Mouse (Mus musculus) adipocyte (in vitro differentiated cells): ENCODE results near the gene Eapp.
"Not testable (repeated sequence)": the region's sequence is repeated elsewhere in the genome, so short reads cannot be mapped to it uniquely, and the experiment has no call there.

Experiments used
- DNase-seq: peaks from one replicate; pipeline ENCODE4 v3.0.0-alpha.2; 2016; ENCODE audit warnings: low spot score

Gene Eapp

DNA sequence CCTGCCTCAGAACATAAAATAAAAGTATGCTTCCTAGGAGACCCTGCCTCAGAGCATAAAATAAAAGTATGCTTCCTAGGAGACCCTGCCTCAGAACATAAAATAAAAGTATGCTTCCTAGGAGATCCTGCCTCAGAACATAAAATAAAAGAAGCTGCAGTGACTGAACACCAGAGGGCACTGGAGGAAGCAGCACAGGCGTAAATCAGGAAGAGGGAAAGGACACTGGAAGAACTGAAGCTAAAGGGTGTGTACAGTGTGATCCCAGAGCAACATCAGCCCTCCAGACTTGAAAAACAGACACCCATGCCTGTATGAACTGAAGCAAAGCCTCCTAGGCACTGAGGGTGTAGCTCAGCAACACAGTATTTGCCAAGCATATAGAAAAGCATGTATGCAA is 12.5 kb downstream of the Eapp start:
- peak; percentile 33 for DNase-seq

DNA sequence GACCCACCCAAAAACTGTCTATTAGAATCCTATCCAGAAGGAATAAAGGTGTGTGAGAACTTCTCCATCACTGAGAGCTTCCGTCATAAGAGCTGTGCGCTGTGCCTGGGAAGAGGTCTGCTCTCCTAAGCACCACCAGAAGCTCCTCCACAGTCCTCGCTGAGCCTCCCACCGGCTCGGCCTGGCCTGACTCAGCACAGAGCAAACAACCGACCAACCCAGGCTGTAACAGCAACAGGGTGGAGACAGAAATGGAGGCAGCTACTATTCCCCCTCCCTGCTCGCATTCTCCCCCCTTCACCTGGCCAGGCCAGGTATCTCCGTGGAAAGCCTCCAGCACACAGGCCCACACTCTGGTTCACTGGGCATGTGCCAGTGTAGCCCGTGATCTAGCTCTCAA is 19.0 kb downstream of the Eapp start:
- DNase-seq = no peak

DNA sequence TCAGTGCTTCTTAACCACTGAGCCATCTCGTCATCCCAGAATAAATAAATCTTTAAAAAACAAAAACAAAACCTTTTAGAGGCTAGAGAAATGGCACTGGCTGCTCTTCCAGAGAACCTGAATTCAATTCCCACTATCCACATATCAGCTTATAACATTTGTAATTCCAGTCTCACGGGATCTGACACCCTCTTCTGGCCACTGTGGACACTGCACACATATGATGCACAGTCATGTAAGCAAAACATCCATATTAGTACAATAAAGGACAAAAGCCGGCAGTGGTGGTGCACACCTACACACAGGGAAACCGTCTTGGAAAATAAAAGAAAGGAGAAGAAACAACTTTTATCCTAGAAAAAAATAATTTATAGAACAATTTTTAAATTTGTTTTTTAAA is 20.3 kb downstream of the Eapp start:
- DNase-seq = no peak

DNA sequence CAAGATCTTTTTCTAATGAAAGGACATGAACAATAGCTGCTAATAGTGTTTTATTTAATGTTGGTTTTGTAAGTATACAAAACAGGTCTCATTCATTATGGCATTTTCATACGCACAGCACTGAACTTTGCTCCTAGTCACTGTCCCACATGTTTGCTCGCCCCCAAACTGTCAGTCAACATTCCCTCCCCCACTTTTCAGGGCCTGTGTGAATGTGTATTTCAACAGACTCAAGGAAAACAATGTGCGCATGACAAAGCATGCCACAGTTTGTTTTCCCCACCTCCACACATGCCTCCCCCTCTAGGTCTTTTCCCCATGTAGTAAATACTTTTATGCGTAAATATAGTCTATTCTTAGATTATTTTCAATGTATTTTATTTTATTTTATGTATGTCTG is 24.4 kb downstream of the Eapp start:
- no peak for DNase-seq

DNA sequence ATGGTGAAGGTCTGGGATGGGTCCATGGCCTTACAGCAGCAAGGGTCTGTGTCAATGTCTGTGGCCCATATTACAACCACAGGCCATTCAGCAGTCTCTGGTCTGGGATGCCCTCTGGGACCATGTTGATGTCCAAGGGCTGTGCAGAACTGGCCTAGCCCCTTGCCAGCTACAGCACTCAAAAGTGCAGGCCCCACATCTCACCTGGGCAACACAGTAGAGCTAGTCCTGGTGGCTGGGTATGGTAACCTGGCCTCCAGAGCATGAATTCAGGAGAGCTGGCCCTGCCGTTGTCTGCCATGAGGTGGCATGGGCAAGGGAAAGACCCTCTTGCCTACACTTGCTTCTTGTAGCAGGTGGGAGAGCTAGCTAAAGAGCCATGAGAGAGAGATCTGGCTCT is 27.6 kb downstream of the Eapp start:
- no peak for DNase-seq

- no peak for DNase-seq
Observed at GRCm38 (mm10) chr12:54665526-54665925, 30.2 kb downstream of the Eapp start.

DNA sequence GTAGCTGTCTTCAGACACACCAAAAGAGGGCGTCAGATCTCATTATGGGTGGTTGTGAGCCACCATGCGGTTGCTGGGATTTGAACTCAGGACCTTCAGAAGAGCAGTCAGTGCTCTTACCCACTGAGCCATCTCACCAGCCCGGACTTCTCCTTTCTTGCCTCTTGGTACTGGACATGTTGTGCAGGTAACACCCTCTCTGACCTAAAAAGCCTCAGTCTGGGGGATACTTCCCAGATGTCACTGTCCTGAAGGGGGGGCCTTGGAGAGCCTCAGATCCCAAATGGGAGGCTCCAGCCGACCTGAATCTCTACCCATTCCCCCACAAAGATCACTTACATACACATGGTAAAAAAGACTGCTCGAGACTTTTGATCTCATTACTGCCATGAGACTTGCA is 34.2 kb downstream of the Eapp start:
- DNase-seq = not testable (repeated sequence)

- no peak for DNase-seq
Observed at GRCm38 (mm10) chr12:54659901-54660300, 35.8 kb downstream of the Eapp start.

- no peak for DNase-seq
Observed at GRCm38 (mm10) chr12:54658425-54659092, 37.1 kb downstream of the Eapp start.

- no peak for DNase-seq
Observed at GRCm38 (mm10) chr12:54657951-54658350, 37.7 kb downstream of the Eapp start.

- no peak for DNase-seq
Observed at GRCm38 (mm10) chr12:54657226-54657625, 38.5 kb downstream of the Eapp start.

DNA sequence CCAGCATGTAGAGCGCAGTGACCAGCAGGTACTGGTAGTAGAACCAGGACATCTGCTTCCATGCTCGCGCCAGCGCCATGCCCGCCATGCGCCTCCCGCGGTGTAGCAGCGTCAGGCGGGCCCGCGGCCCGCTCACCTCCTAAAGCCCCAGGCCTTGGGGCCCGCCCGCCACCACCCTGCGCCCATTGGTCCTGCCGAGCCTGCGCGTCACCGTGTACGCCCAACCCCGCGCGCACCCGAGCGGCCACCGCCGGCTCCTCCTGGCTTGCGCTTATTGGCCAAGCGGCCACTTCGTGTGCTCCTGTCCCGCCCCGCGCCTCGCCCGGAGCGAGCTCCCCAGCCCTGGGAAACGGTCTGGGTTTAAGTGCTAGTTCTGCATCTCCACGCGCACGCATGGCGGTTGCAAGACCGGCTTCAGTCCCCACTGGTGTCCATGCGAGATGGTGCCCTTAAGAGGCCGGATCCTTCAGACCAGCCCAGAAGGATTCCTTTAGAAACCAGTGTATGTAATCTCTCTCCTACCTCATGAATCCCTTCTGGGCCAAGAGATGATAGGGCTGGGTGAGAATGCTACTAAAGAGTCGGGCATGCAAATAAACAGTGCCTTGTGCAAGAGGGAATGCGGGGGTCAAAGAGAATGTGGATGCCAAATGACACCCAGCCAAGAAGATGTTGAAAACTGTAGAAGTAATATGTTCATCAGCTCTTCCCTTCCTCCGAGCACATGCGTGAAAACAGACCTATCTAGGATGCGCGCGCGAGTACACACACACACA is 39.1 kb downstream of the Eapp start, which contains the start of gene Sptssa:
Sptssa (minus strand) TSS at position 178 of the 776 bp plus-strand sequence.
- peak; percentile 92 for DNase-seq

DNA sequence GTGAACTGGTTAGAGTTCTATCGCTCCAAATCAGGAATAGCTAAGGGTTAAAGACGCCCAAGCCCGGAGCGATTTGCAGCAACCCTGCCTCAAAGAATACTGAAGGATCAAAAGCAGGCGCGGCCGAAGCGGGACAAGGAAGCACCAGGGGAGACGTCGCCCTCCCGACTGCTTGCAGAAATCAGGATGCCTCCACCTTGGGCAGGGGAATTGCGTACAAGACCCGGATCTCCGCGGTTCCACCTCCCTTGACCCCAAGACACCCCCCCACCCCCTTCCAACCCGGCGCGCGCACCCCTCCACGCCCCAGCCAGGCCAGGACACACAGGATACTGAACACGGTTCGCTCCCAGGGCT is 39.7 kb downstream of the Eapp start:
- DNase-seq = peak; percentile 55

GRCm38 (mm10) chr12:54655292-54656038 is 40.2 kb downstream of the Eapp start:
- peak; percentile 38 for DNase-seq

DNA sequence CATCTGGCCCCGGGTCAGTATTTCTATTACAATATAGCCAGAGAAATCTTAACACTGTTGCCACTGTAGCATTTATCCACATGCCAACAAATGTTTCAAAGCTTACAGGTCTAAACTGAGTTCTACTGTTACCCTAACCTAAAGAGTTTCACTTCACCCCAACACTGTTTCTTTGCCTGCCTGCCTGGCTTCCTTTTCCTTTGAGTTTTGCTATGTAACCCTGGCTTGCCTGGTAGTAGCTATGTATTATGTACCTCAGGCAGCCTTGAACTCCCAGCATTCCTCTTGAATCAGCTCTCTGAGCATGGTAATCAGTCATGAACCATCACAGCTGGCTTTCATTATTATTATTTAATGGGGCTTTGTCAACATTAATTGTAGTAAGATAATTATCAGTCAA is 41.0 kb downstream of the Eapp start:
- DNase-seq = no peak

DNA sequence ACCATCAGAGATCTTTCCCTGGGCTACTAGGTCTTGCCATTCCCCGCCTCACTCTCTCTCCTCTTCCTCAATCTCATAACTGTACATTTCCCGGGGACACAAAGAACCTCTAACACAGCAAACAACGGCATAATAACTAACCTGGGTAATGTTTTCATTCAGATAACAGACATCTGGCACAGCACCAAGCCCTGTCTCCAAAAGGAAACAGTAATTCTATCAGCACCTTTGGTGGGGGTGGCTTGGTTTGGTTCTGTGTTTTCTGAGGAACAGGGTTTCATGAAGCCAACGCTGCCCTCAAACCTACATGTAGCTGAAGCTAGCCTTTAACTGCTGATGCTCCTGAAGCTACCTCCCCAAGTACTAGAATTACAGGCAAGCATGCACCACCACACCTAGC is 41.6 kb downstream of the Eapp start:
- no peak for DNase-seq

DNA sequence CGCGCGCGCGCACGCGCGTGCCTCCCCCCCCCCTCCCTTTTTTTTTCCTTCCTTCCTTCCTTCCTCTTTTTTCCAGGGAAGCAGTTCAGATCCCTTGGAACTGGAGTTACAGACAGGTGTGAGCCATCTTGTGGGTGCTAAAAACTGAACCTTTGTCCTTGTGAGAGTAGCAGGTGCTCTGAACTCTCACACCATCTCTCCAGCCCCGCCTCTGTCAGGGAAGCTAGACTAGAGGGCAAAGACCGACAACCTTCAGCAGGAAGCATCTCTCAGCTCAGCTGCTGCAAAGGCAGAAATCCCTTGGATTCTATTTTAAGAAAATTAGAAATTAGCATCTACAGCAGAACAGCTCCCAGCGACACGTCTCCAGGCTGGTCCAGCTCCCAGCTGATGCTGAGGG is 43.4 kb downstream of the Eapp start:
- DNase-seq = no peak

DNA sequence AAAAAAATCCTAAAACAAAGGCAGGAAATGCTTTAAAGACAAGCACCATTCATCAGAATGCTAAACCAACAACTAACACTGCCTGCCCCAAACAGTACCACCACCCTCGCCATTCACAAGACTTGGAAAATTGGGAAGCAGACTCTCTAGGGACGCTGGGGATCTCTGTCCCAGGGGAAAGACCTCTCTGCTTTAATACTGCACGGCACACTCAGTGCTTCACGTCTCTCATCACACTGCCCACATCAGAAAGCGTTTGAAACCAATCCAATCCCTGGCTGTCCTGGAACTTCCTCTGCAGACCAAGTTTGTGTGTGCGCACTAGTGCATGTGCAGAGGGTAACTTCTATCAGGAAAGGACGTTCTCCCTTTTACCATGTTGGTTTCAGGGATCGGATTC is 43.9 kb downstream of the Eapp start:
- no peak for DNase-seq

- DNase-seq = no peak
Observed at GRCm38 (mm10) chr12:54651158-54651557, 44.5 kb downstream of the Eapp start.

DNA sequence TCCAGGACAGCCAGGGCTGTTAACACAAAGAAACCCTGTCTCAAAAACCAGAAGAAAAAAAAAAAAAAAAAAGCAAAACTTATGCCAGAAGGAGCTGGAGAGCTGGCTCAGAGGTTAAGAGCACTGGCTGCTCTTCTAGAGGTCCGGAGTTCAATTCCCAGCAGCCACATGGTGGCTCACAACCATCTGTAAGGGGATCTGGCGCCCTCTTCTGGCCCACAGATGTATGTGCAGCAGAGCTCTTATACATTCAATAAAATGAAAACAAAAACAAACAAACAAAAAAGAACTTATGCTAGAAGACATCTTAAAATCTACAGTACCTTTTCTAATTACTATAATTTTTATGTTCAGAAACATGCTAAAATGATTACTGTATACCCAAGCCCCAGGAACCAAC is 50.8 kb downstream of the Eapp start:
- DNase-seq = no peak

- no peak for DNase-seq
Observed at GRCm38 (mm10) chr12:54643320-54643892, 52.3 kb downstream of the Eapp start.

DNA sequence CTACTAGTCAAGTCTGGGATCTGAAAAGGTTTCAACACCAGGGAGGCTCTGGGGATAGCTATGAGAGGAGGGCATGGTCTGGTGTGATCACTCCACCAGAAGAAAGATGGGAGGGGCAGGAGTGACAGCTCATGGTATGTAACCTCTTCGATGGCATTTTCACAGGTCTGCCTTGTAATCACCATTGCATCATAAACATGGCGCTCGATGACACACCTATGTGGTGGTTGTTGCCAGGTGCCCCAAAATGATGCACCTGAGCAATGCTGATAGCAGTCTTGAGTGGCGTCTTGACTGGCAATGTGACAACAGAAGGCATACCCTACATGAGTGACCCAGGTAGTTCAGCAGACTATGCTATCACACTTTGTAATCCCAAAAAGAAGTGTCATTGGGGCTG is 54.3 kb downstream of the Eapp start:
- DNase-seq = no peak

DNA sequence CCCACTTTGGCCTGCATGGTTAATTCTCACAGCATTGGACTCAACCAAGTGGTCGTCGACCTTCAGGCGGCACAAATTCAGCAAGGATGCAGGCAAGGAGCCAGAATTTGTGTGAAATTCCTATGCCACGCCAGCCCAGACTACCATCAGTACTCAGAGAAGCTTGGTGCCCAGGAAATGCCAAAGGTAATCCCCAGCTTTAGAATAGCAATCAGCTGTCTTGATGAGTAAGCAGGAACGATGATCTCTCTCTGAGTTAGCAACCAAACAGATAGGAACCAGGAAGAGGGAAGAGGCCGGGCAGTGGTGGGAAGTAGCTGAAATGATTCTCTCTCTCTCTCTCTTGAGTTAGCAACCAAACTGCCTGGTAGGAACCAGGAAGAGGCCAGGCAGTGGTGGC is 55.4 kb downstream of the Eapp start:
- DNase-seq = no peak
